Comparison of ENCODE assay signal across 26 mouse cellular contexts in genomic region chr13:43317411-43317810, GRCm38 (mm10). TPM values are rescaled to one million over a fixed set of nuclear protein-coding genes. Genes with fewer than 3 reads are reported as not detected.
DNase-seq lines count a peak whose midpoint lies in the region; ATAC-seq lines count a peak whose summit lies in the region.
"Had no signal": no experiment of that assay in that cellular context is flagged by ENCODE, and none has a peak within 500 bp of the region (broad histone marks: within the 10 kb centered on the region; RNA-seq: fewer than 3 reads in every experiment).

No protein-coding gene starts in this region.

- no peak overlapping the region for H3K4me2 ChIP-seq in heart, embryonic 16.5 days (ENCODE audit: low read depth, low read length)
- no peak overlapping the region for H3K4me2 ChIP-seq in forebrain, embryonic 14.5 days (ENCODE audit: low read length)
- H3K4me2 ChIP-seq: embryonic facial prominence, embryonic 12.5 days; heart, embryonic 13.5 days; hindbrain, embryonic 14.5 days; midbrain, embryonic 11.5 days; neural tube, embryonic 12.5 days had no signal

- H3K4me1 ChIP-seq in heart, embryonic 16.5 days (ENCODE audit: control insufficient read depth, insufficient read depth, low read length), result peaks cover 3% of the 10 kb centered on the region; the same call in 1 of the 2 replicates
- H3K4me1 ChIP-seq in forebrain, embryonic 14.5 days (ENCODE audit: control insufficient read depth, insufficient read depth, low read length), result no peaks in the 10 kb centered on the region
- H3K4me1 ChIP-seq: embryonic facial prominence, embryonic 12.5 days; forebrain, embryonic 10.5 days; neural tube, embryonic 12.5 days had no signal

- DNase-seq in heart, postnatal 36 days, result no peak
- peak; percentile 24 for DNase-seq in lung, postnatal 36 days
- no peak for DNase-seq in lung, postnatal 14 days
- DNase-seq in NIH3T3 (ENCODE audit: low read depth), result peak; percentile 77
- DNase-seq in forebrain, embryonic 14.5 days (ENCODE audit: low spot score), result no peak
- DNase-seq in retina, postnatal 1 day, result no peak
- DNase-seq: adrenal gland, adult 2 months; adrenal gland, postnatal 36 days; cerebellum, adult 2 months; cerebellum, postnatal 14 days; kidney, adult 9 months; kidney, postnatal 10 days; layer of hippocampus, postnatal 36 days; left cerebral cortex, postnatal 4 days; thymus, postnatal 4 days had no signal

- 36% methylated on average over 5 of the region's 5 CpGs for WGBS in heart, embryonic 16.5 days
- WGBS in forebrain, embryonic 14.5 days, result 70% methylated on average over 5 of the region's 5 CpGs

- 0 out of 2 replicates have a peak, but pooled peaks have one; percentile 32 for ATAC-seq in heart, embryonic 16.5 days (replicated peaks; ENCODE audit: extremely low read depth, insufficient read depth, low FRiP score)
- no peak for ATAC-seq in forebrain, embryonic 14.5 days
- ATAC-seq: activated CD4-positive, CD25-positive, alpha-beta regulatory T cell, adult 4 months; forebrain, embryonic 16.5 days; intestine, postnatal 0 days; midbrain, embryonic 16.5 days had no signal

- H3K9me3 ChIP-seq in heart, embryonic 16.5 days (replicated peaks; ENCODE audit: control insufficient read depth, low read length), result peaks cover 3% of the 10 kb centered on the region
- no peaks in the 10 kb centered on the region for H3K9me3 ChIP-seq in forebrain, embryonic 14.5 days (replicated peaks; ENCODE audit: control insufficient read depth, low read length)
- H3K9me3 ChIP-seq: embryonic facial prominence, embryonic 12.5 days; forebrain, embryonic 10.5 days; neural tube, embryonic 12.5 days had no signal

- H3K4me3 ChIP-seq in heart, embryonic 16.5 days (ENCODE audit: low read length), result no peak overlapping the region
- H3K4me3 ChIP-seq in forebrain, embryonic 14.5 days (ENCODE audit: low read depth, low read length), result no peak overlapping the region
- H3K4me3 ChIP-seq: embryonic facial prominence, embryonic 12.5 days; forebrain, embryonic 10.5 days; heart, embryonic 13.5 days; neural tube, embryonic 12.5 days had no signal

- no peak overlapping the region for H3K9ac ChIP-seq in heart, embryonic 16.5 days (ENCODE audit: low read length)
- no peak overlapping the region for H3K9ac ChIP-seq in forebrain, embryonic 14.5 days (ENCODE audit: low read length)
- H3K9ac ChIP-seq: embryonic facial prominence, embryonic 12.5 days; heart, embryonic 13.5 days; hindbrain, embryonic 14.5 days; neural tube, embryonic 12.5 days had no signal

- H3K27me3 ChIP-seq in heart, embryonic 16.5 days (ENCODE audit: control insufficient read depth, insufficient read depth, low read length), result no peaks in the 10 kb centered on the region
- no peaks in the 10 kb centered on the region for H3K27me3 ChIP-seq in forebrain, embryonic 14.5 days (replicated peaks; ENCODE audit: control insufficient read depth, insufficient read depth, low read length)
- H3K27me3 ChIP-seq: embryonic facial prominence, embryonic 12.5 days; heart, embryonic 13.5 days; neural tube, embryonic 12.5 days had no signal

- H3K36me3 ChIP-seq in heart, embryonic 16.5 days (ENCODE audit: control insufficient read depth, insufficient read depth), result no peaks in the 10 kb centered on the region
- H3K36me3 ChIP-seq in forebrain, embryonic 14.5 days (ENCODE audit: control insufficient read depth, insufficient read depth, low read length), result no peaks in the 10 kb centered on the region
- H3K36me3 ChIP-seq: embryonic facial prominence, embryonic 12.5 days; forebrain, embryonic 10.5 days; heart, embryonic 13.5 days; neural tube, embryonic 12.5 days had no signal

- H3K27ac ChIP-seq in heart, embryonic 16.5 days (ENCODE audit: low read length), result no peak overlapping the region
- no peak overlapping the region for H3K27ac ChIP-seq in forebrain, embryonic 14.5 days (ENCODE audit: low read depth, low read length)
- H3K27ac ChIP-seq: embryonic facial prominence, embryonic 12.5 days; hindbrain, embryonic 14.5 days; neural tube, embryonic 12.5 days had no signal

- intact Hi-C loops in heart, postnatal 36 days (cut with DNase I), result no loop called here

RNA-seq across cellular contexts. Expression of gene Gfod1, which starts 13.4 kb away (rescaled TPM):
- polyA plus RNA-seq in heart, embryonic 16.5 days (2015; fragmentation: Nextera tagmentation; extraction: Ambion mirVana), result 0.92 and 0.93 TPM in 2 replicates
- total RNA-seq in heart, postnatal 36 days (2021), result 10 to 100 TPM; 26.8 to 36.3 TPM
- polyA plus RNA-seq in forebrain, embryonic 14.5 days (2014; fragmentation: Nextera tagmentation; extraction: Ambion mirVana), result 2.4 and 2.7 TPM in 2 replicates

RNA-seq across cellular contexts. Expression of gene Sirt5, which starts 47.9 kb away (rescaled TPM):
- 32.2 and 34.4 TPM in 2 replicates for polyA plus RNA-seq in heart, embryonic 16.5 days (2015; fragmentation: Nextera tagmentation; extraction: Ambion mirVana)
- 10 to 100 TPM; 50.5 to 56.0 TPM for total RNA-seq in heart, postnatal 36 days (2021)
- 34.2 and 35.9 TPM in 2 replicates for polyA plus RNA-seq in forebrain, embryonic 14.5 days (2014; fragmentation: Nextera tagmentation; extraction: Ambion mirVana)

Comparison
In these comparisons a context has a peak if more than half of its experiments do, and no peak if none do; other contexts are left out.
1. DNase-seq: peak in lung, postnatal 36 days (single experiment) and NIH3T3 (single experiment); none in heart, postnatal 36 days (0 of 2), lung, postnatal 14 days (single experiment), forebrain, embryonic 14.5 days (single experiment) and retina, postnatal 1 day (single experiment).